Mouse (Mus musculus): ENCODE measurements around the gene Cadm1. TPM values are rescaled to one million over a fixed set of nuclear protein-coding genes. Genes with fewer than 3 reads are reported as not detected.

Gene Cadm1
- polyA plus RNA-seq, 1 experiment from 2014 or later, result 13.6 TPM

GRCm38 (mm10) chr9:47739276-47739675 lies 209.3 kb downstream of the Cadm1 start:
- Histone ChIP-seq H3K4me1 (ENCODE audit: insufficient read depth) (no peaks in the 10 kb centered on the region), H3K4me2 (ENCODE audit: low read depth, low read length) (no peak overlapping the region), H3K9ac (replicated peaks) (no peak overlapping the region), H3K36me3 (replicated peaks; ENCODE audit: insufficient read depth, low read length) (no peaks in the 10 kb centered on the region), H3K4me3 (ENCODE audit: low read depth, low read length) (no peak overlapping the region), H3K27ac (ENCODE audit: low read depth) (no peak overlapping the region), H3K9me3 (ENCODE audit: low read length) (no peaks in the 10 kb centered on the region), H3K27me3 (ENCODE audit: insufficient read depth, low read length) (no peaks in the 10 kb centered on the region)
- DNase-seq, result no peak
- 21% methylated on average over 7 of the region's 7 CpGs for WGBS (ENCODE audit: insufficient replicate concordance)
- TF ChIP-seq CTCF (IDR thresholded peaks at IDR 0.05; ENCODE audit: low read depth) (no peak), EP300 (IDR thresholded peaks at IDR 0.05; ENCODE audit: low read depth) (no peak)
- no peak for ATAC-seq

GRCm38 (mm10) chr9:47741751-47742150 lies 211.8 kb downstream of the Cadm1 start:
- Histone ChIP-seq H3K4me2 (ENCODE audit: low read depth, low read length) (no peak overlapping the region), H3K4me3 (ENCODE audit: low read depth, low read length) (no peak overlapping the region), H3K9ac (replicated peaks) (no peak overlapping the region), H3K4me1 (ENCODE audit: insufficient read depth) (no peaks in the 10 kb centered on the region), H3K36me3 (replicated peaks; ENCODE audit: insufficient read depth, low read length) (no peaks in the 10 kb centered on the region), H3K27me3 (ENCODE audit: insufficient read depth, low read length) (no peaks in the 10 kb centered on the region), H3K9me3 (ENCODE audit: low read length) (no peaks in the 10 kb centered on the region), H3K27ac (ENCODE audit: low read depth) (no peak overlapping the region)
- no peak for TF ChIP-seq EP300 (IDR thresholded peaks at IDR 0.05; ENCODE audit: low read depth)
- no peak for TF ChIP-seq CTCF (IDR thresholded peaks at IDR 0.05; ENCODE audit: low read depth)
- WGBS (ENCODE audit: insufficient replicate concordance), result 85% methylated on average over 3 of the region's 3 CpGs
- ATAC-seq, result no peak
- no peak for DNase-seq

GRCm38 (mm10) chr9:47744916-47745315 lies 214.9 kb downstream of the Cadm1 start:
- Histone ChIP-seq H3K9me3 (ENCODE audit: low read length) (no peaks in the 10 kb centered on the region), H3K9ac (replicated peaks) (no peak overlapping the region), H3K4me1 (ENCODE audit: insufficient read depth) (no peaks in the 10 kb centered on the region), H3K27ac (ENCODE audit: low read depth) (no peak overlapping the region), H3K36me3 (replicated peaks; ENCODE audit: insufficient read depth, low read length) (no peaks in the 10 kb centered on the region), H3K4me3 (ENCODE audit: low read depth, low read length) (no peak overlapping the region), H3K4me2 (ENCODE audit: low read depth, low read length) (no peak overlapping the region), H3K27me3 (ENCODE audit: insufficient read depth, low read length) (no peaks in the 10 kb centered on the region)
- DNase-seq, result no peak
- TF ChIP-seq EP300 (IDR thresholded peaks at IDR 0.05; ENCODE audit: low read depth), result no peak
- TF ChIP-seq CTCF (IDR thresholded peaks at IDR 0.05; ENCODE audit: low read depth), result no peak
- ATAC-seq, result no peak
- 78% methylated on average over 3 of the region's 3 CpGs for WGBS (ENCODE audit: insufficient replicate concordance)

GRCm38 (mm10) chr9:47745716-47746115 lies 215.7 kb downstream of the Cadm1 start:
- ATAC-seq (no peak), DNase-seq (no peak)
- H3K4me2 ChIP-seq (ENCODE audit: low read depth, low read length), result no peak overlapping the region
- H3K4me1 ChIP-seq (ENCODE audit: insufficient read depth), result no peaks in the 10 kb centered on the region
- H3K27ac ChIP-seq (ENCODE audit: low read depth), result no peak overlapping the region
- no peak overlapping the region for H3K4me3 ChIP-seq (ENCODE audit: low read depth, low read length)
- no peaks in the 10 kb centered on the region for H3K27me3 ChIP-seq (ENCODE audit: insufficient read depth, low read length)
- H3K9me3 ChIP-seq (ENCODE audit: low read length), result no peaks in the 10 kb centered on the region
- 74% methylated on average over 7 of the region's 7 CpGs for WGBS (ENCODE audit: insufficient replicate concordance)
- no peaks in the 10 kb centered on the region for H3K36me3 ChIP-seq (replicated peaks; ENCODE audit: insufficient read depth, low read length)
- no peak for TF ChIP-seq EP300 (IDR thresholded peaks at IDR 0.05; ENCODE audit: low read depth)
- TF ChIP-seq CTCF (IDR thresholded peaks at IDR 0.05; ENCODE audit: low read depth), result no peak
- H3K9ac ChIP-seq (replicated peaks), result no peak overlapping the region

GRCm38 (mm10) chr9:47749160-47749559 lies 219.2 kb downstream of the Cadm1 start:
- 75% methylated on average over 5 of the region's 5 CpGs for WGBS (ENCODE audit: insufficient replicate concordance)
- ATAC-seq (no peak), DNase-seq (no peak)
- TF ChIP-seq CTCF (IDR thresholded peaks at IDR 0.05; ENCODE audit: low read depth) (no peak), EP300 (IDR thresholded peaks at IDR 0.05; ENCODE audit: low read depth) (no peak)
- H3K27me3 ChIP-seq (ENCODE audit: insufficient read depth, low read length), result no peaks in the 10 kb centered on the region
- no peaks in the 10 kb centered on the region for H3K9me3 ChIP-seq (ENCODE audit: low read length)
- no peaks in the 10 kb centered on the region for H3K36me3 ChIP-seq (replicated peaks; ENCODE audit: insufficient read depth, low read length)
- H3K9ac ChIP-seq (replicated peaks), result no peak overlapping the region
- H3K27ac ChIP-seq (ENCODE audit: low read depth), result no peak overlapping the region
- no peak overlapping the region for H3K4me3 ChIP-seq (ENCODE audit: low read depth, low read length)
- no peaks in the 10 kb centered on the region for H3K4me1 ChIP-seq (ENCODE audit: insufficient read depth)
- H3K4me2 ChIP-seq (ENCODE audit: low read depth, low read length), result no peak overlapping the region

GRCm38 (mm10) chr9:47752516-47752915 lies 222.5 kb downstream of the Cadm1 start:
- Histone ChIP-seq H3K4me1 (ENCODE audit: insufficient read depth) (no peaks in the 10 kb centered on the region), H3K27me3 (ENCODE audit: insufficient read depth, low read length) (no peaks in the 10 kb centered on the region), H3K4me3 (ENCODE audit: low read depth, low read length) (no peak overlapping the region), H3K9me3 (ENCODE audit: low read length) (no peaks in the 10 kb centered on the region), H3K27ac (ENCODE audit: low read depth) (no peak overlapping the region), H3K36me3 (replicated peaks; ENCODE audit: insufficient read depth, low read length) (no peaks in the 10 kb centered on the region), H3K9ac (replicated peaks) (no peak overlapping the region), H3K4me2 (ENCODE audit: low read depth, low read length) (no peak overlapping the region)
- TF ChIP-seq EP300 (IDR thresholded peaks at IDR 0.05; ENCODE audit: low read depth), result no peak
- no peak for TF ChIP-seq CTCF (IDR thresholded peaks at IDR 0.05; ENCODE audit: low read depth)
- DNase-seq (no peak), ATAC-seq (no peak)
- 53% methylated on average over 5 of the region's 5 CpGs for WGBS (ENCODE audit: insufficient replicate concordance)

GRCm38 (mm10) chr9:47753127-47753526 lies 223.2 kb downstream of the Cadm1 start:
- no peak for DNase-seq
- no peak for ATAC-seq
- no peaks in the 10 kb centered on the region for H3K27me3 ChIP-seq (ENCODE audit: insufficient read depth, low read length)
- TF ChIP-seq EP300 (IDR thresholded peaks at IDR 0.05; ENCODE audit: low read depth) (no peak), CTCF (IDR thresholded peaks at IDR 0.05; ENCODE audit: low read depth) (no peak)
- no peak overlapping the region for H3K9ac ChIP-seq (replicated peaks)
- no peak overlapping the region for H3K27ac ChIP-seq (ENCODE audit: low read depth)
- no peaks in the 10 kb centered on the region for H3K9me3 ChIP-seq (ENCODE audit: low read length)
- H3K4me2 ChIP-seq (ENCODE audit: low read depth, low read length), result no peak overlapping the region
- H3K4me1 ChIP-seq (ENCODE audit: insufficient read depth), result no peaks in the 10 kb centered on the region
- 75% methylated on average over 7 of the region's 7 CpGs for WGBS (ENCODE audit: insufficient replicate concordance)
- no peaks in the 10 kb centered on the region for H3K36me3 ChIP-seq (replicated peaks; ENCODE audit: insufficient read depth, low read length)
- no peak overlapping the region for H3K4me3 ChIP-seq (ENCODE audit: low read depth, low read length)

Data from liver, postnatal 0 days (tissue).